Mouse (Mus musculus) cerebellum, postnatal 14 days (tissue): ENCODE data around the gene Olfr874.
A peak's percentile ranks its signal among the peaks of the same experiment; 100 is the strongest.
"Not testable (repeated sequence)": the region's sequence is repeated elsewhere in the genome, so short reads cannot be mapped to it uniquely, and the experiment has no call there.

ENCODE experiments used
- DNase-seq, 2 experiments: peaks; one replicate each; pipeline ENCODE4 v3.0.0; 2021; ENCODE audit warnings: mixed read lengths in 2 of 2

Olfr874 gene

GRCm38 (mm10) chr9:37744806-37745205 is at the start of gene Olfr874:
Gene Olfr874, plus strand, starts transcription at chr9:37745106.
- no peak for DNase-seq

- no peak for DNase-seq
Observed at GRCm38 (mm10) chr9:37716150-37716549, 28.8 kb upstream of the Olfr874 start, which contains the start of gene Olfr160. Gene Olfr160, minus strand, starts transcription at chr9:37716250.

DNA sequence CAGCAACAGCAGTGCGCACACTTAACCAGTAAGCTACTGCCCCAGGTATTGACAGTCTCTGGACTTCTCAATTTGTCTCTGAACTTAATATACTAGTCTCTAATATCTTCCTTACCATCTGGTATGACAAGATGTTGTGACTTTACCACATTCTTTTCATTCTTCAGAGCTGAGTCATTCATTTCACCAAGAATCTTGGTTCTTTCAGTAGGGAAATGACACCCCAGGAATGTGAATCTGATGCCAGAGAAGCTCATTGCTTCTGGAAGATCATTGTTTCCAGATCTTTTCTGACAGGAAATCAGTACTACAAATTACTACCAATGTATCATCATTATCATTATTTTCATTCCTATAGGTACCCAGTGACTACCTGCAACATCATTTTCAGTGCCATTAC is 10.6 kb upstream of the Olfr874 start:
- no peak for DNase-seq

DNA sequence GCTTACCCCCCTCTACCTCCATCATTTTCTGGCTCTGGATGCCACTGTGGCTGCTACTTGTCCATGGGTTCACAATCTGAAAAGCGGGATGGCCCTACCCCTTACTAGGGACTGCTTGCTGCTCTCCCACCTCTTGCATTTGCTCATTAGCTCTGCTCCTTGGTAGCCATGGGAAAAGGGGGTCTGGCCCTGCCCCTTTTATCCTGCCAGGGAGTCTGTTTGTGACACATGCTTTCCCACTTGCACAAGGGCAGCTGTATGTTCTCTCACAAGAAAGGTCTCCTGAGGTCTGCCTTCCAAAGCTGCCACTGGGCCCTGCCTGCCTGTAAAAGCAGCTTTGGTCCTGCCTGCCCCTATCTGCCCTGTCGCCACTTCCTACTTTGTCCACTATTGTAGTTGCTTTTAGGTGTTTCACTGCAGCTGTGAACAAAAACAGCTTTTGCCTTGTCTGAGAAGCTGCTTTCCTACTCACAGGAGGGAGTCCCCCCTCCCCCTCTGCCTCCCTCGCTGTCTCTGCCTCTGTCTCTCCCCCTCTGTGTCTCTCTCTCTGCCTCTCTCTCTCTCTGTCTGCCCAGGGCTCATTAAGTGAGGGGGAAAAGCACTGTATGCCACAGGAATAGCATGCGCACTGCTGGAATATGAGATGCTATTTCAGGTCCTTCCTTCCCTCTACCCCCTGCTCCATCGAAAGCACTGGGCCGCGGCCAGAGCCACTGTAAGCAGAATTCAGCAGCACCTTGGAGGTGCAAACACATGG is 5.6 kb downstream of the Olfr874 start:
- no peak for DNase-seq

GRCm38 (mm10) chr9:37751467-37751866 is 6.6 kb downstream of the Olfr874 start:
- DNase-seq, result no peak

GRCm38 (mm10) chr9:37752006-37752405 is 7.1 kb downstream of the Olfr874 start:
- DNase-seq, result no peak

- no peak for DNase-seq
Observed at GRCm38 (mm10) chr9:37761728-37762127, 16.8 kb downstream of the Olfr874 start.

DNA sequence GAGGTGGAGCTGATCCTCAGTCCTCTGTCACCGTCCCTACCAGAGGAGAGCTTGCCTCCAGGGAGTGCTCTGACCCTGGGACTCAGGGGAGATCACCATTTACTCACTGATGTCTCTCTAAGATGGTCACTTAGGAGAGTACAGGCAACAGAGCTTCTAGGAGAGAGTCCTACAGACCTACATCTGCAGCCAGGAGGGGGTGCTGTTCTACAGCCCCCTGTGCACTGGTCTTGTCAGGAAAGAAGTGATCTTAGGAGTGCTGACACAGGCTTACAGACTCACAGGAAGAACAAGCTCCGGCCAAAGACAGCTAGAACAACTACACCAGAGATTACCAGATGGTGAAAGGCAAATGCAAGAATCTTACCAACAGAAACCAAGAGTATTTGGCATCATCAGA is 17.6 kb downstream of the Olfr874 start:
- no peak for DNase-seq

DNA sequence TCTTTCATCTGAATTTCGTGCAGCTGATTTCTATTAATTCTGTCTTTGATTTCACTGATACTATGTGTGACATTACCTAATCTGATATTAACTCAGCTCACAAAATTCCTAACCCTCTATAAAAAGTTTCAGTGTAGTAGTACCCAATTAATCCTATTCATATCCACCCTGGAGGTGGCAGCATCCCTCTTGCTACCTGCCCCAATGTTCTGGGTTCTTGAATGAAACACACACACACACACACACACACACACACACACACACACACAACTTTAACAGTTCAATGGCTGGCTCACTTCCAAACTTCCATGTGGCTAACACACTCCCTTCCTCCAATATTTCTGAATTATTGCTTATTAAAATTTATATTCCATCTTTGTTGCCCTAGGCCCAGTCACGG is 25.8 kb downstream of the Olfr874 start:
- no peak for DNase-seq

GRCm38 (mm10) chr9:37771759-37772158 is 26.9 kb downstream of the Olfr874 start, which contains the start of gene Olfr875:
Gene Olfr875, plus strand, starts transcription at chr9:37771857.
- no peak for DNase-seq

- DNase-seq, result peak; percentile 10 to 13
Observed at GRCm38 (mm10) chr9:37782766-37783260, 37.9 kb downstream of the Olfr874 start.

DNA sequence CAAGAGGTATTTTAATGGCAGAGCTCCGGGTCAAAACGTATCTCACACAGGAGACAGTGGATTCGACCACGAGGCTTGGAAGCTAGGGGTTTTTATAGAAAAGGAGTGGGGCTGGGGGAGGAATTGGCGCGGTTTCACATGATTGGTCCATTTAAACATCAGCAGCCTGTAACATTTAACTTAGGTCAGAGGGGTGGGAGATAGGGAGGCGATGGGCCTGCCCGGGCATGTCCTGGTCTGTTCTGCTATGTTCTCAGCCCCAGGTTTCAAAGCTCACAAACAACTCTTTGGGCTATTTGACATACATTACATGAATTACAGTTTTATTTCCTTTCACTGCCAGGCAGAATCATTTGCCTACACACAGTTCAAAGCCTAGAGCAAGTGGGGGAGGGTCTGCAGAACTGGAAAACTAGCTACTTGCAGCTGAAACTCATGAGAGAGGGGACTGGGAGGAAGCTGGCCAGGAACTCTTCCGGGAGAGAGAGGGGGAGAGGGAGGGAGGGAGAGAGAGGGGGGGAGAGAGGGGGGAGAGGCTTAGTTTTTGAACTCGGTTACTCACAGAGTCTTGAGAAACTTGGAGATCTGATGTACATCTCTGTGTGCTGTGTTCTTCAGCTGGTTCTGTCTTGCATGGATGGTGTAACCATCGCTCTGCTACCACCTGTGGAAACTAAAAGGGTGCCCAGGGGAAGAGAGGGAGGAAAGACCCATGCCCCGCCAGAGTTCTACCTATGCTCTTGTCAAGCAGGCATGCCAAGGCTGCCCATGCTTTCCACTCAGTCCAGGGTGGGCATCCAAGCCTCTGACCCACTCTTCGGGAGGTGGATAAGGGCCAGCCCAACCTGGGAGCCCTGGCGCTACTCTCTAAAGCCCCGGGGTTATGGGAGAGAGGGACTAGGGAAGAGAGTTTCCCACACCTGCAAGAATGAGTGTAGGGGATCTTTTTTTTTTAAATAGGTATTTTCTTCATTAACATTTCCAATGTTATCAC is 38.8 kb downstream of the Olfr874 start:
- DNase-seq, result not testable (repeated sequence)

DNA sequence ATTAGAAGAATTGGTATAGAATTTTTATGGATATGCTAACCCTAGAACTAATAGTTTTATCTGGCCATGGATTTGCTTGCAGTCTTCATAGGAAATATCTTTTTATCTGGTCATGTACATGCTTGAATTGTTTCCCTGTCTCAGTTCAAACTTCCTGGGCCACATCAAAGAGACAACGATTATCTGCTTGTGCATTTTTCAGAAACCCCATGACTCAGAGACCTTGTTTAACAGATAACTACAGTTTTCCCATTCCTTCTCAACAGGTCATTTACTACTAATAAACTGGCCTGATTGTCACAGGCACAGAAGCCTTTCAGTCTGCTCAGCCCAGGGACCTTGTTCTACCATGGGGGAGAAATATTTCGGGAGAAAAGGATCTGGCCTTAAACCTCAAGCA is 41.5 kb downstream of the Olfr874 start:
- no peak for DNase-seq
